Mouse (Mus musculus) MEL (cell line): Measurements from ENCODE around the gene Bet1l. TPM values are rescaled to one million over a fixed set of nuclear protein-coding genes. Genes with fewer than 3 reads are reported as not detected.

Source experiments
- DNase-seq: peaks from one replicate; pipeline ENCODE4 v3.0.0; 2011; ENCODE audit warnings: low read depth, low spot score
- H3K27ac ChIP-seq: 2 replicates; pipeline ENCODE4 v1.5.1; 2012; ENCODE audit warnings: low read depth, mild to moderate bottlenecking, control low read depth, low read length, moderate library complexity; ENCODE audit not compliant: control insufficient read depth
- H3K27me3 ChIP-seq, 2 experiments: fragments of 150-350 bp in 1 of 2; sonication (generic) in 1 of 2; 2 replicates each; pipeline ENCODE4 v1.6.1; 2012; ENCODE audit warnings: low read length in 2 of 2, mild to moderate bottlenecking in 2 of 2, improper control_type of control experiment in 1 of 2, moderate library complexity in 1 of 2; ENCODE audit not compliant: insufficient read depth in 2 of 2, control insufficient read depth in 1 of 2
- H3K36me3 ChIP-seq, 2 experiments: 2 replicates each; pipeline ENCODE4 v1.6.1; 2012 to 2014; ENCODE audit warnings: low read length in 2 of 2, improper control_type of control experiment in 1 of 2, inconsistent platforms in 1 of 2, mild to moderate bottlenecking in 1 of 2; ENCODE audit not compliant: insufficient read depth in 2 of 2, control insufficient read depth in 1 of 2
- H3K4me1 ChIP-seq, 2 experiments: fragments of 150-350 bp in 1 of 2; sonication (generic) in 1 of 2; 2 replicates each; pipeline ENCODE4 v1.6.1; 2012; ENCODE audit warnings: low read length in 2 of 2, improper control_type of control experiment in 1 of 2, mild to moderate bottlenecking in 1 of 2; ENCODE audit not compliant: insufficient read depth in 2 of 2, control insufficient read depth in 1 of 2
- H3K4me3 ChIP-seq, 2 experiments: fragments of 150-350 bp in 1 of 2; sonication (generic) in 1 of 2; 2 replicates each; pipeline ENCODE4 v1.5.1; 2012; ENCODE audit warnings: low read depth in 2 of 2, low read length in 2 of 2, mild to moderate bottlenecking in 2 of 2, moderate library complexity in 2 of 2, control low read depth in 1 of 2, improper control_type of control experiment in 1 of 2; ENCODE audit not compliant: control insufficient read depth in 1 of 2, insufficient read depth in 1 of 2
- H3K79me2 ChIP-seq: 2 replicates; pipeline ENCODE4 v1.6.1; 2012; ENCODE audit warnings: mild to moderate bottlenecking, low read length, moderate library complexity; ENCODE audit not compliant: control insufficient read depth, poor library complexity, insufficient read depth
- H3K9ac ChIP-seq: 2 replicates; pipeline ENCODE4 v1.6.1; 2012; ENCODE audit warnings: low read depth, mild to moderate bottlenecking, control low read depth, low read length, moderate library complexity; ENCODE audit not compliant: control insufficient read depth, poor library complexity, severe bottlenecking
- H3K9me3 ChIP-seq: fragments of 150-350 bp; sonication (generic); replicated peaks from 2 replicates; pipeline ENCODE4 v1.6.1; 2012; ENCODE audit warnings: mild to moderate bottlenecking, low read length, improper control_type of control experiment, moderate library complexity; ENCODE audit not compliant: insufficient read depth
- BHLHE40 ChIP-seq: IDR thresholded peaks from 2 replicates; pipeline ENCODE4 v1.6.1; 2012; ENCODE audit warnings: low read depth, mild to moderate bottlenecking, inconsistent platforms, low read length, improper control_type of control experiment, borderline replicate concordance
- CTCF ChIP-seq, 3 experiments: IDR thresholded peaks in 2 of 3; conservative IDR thresholded peaks in 1 of 3; 2 replicates each; pipeline ENCODE4 v1.5.1; 2011 to 2012; ENCODE audit warnings: low read length in 3 of 3, low read depth in 2 of 3, mild to moderate bottlenecking in 2 of 3, improper control_type of control experiment in 1 of 3, inconsistent platforms in 1 of 3, mixed read lengths in 1 of 3, moderate library complexity in 1 of 3; ENCODE audit not compliant: control insufficient read depth in 1 of 3, insufficient read depth in 1 of 3, poor library complexity in 1 of 3, severe bottlenecking in 1 of 3
- ELF1 ChIP-seq: IDR thresholded peaks from 2 replicates; pipeline ENCODE4 v1.6.1; 2014; ENCODE audit warnings: low read depth, mild to moderate bottlenecking, inconsistent platforms, low read length, improper control_type of control experiment, moderate library complexity
- ETS1 ChIP-seq: IDR thresholded peaks from 2 replicates; pipeline ENCODE4 v1.6.1; 2012; ENCODE audit warnings: low read depth, mild to moderate bottlenecking, inconsistent platforms, low read length, improper control_type of control experiment, moderate library complexity
- JUND ChIP-seq: IDR thresholded peaks from 2 replicates; pipeline ENCODE4 v1.6.1; 2011; ENCODE audit warnings: low read depth, mild to moderate bottlenecking, improper control_type of control experiment, low read length
- KAT2A ChIP-seq: conservative IDR thresholded peaks from 2 replicates; pipeline ENCODE4 v1.6.1; 2012; ENCODE audit warnings: low read depth, low read length, improper control_type of control experiment, inconsistent platforms
- MAFK ChIP-seq: IDR thresholded peaks from 2 replicates; pipeline ENCODE4 v1.6.1; 2011; ENCODE audit warnings: low read depth, mild to moderate bottlenecking, low read length, improper control_type of control experiment, borderline replicate concordance
- MYB ChIP-seq: IDR thresholded peaks from 2 replicates; pipeline ENCODE4 v1.6.1; 2011; ENCODE audit warnings: mild to moderate bottlenecking, low read depth, low read length, improper control_type of control experiment
- MYC ChIP-seq: IDR thresholded peaks from 2 replicates; pipeline ENCODE4 v1.6.1; 2011; ENCODE audit warnings: low read depth, mild to moderate bottlenecking, low read length, improper control_type of control experiment, moderate library complexity
- RCOR1 ChIP-seq: IDR thresholded peaks from 2 replicates; pipeline ENCODE4 v1.6.1; 2012; ENCODE audit warnings: low read depth, mild to moderate bottlenecking, inconsistent platforms, low read length, improper control_type of control experiment
- SIN3A ChIP-seq: IDR thresholded peaks from 2 replicates; pipeline ENCODE4 v1.6.1; 2012; ENCODE audit warnings: low read length, improper control_type of control experiment, inconsistent platforms
- USF1 ChIP-seq: IDR thresholded peaks from 2 replicates; pipeline ENCODE4 v1.6.1; 2014; ENCODE audit warnings: low read depth, mild to moderate bottlenecking, inconsistent platforms, low read length, improper control_type of control experiment, moderate library complexity
- ZC3H11A ChIP-seq: IDR thresholded peaks from 2 replicates; pipeline ENCODE4 v1.6.1; 2012; ENCODE audit warnings: low read depth, mild to moderate bottlenecking, inconsistent platforms, low read length, improper control_type of control experiment
- ZKSCAN1 ChIP-seq: IDR thresholded peaks from 2 replicates; pipeline ENCODE4 v1.6.1; 2012; ENCODE audit warnings: low read depth, mild to moderate bottlenecking, inconsistent platforms, low read length, improper control_type of control experiment, moderate library complexity
- ZNF384 ChIP-seq: IDR thresholded peaks from 2 replicates; pipeline ENCODE4 v1.6.1; 2012; ENCODE audit warnings: low read depth, mild to moderate bottlenecking, inconsistent platforms, low read length, improper control_type of control experiment
- polyA plus RNA-seq, 2 experiments: library from polyadenylated mRNA; stranded (reverse) in 1 of 2; unstranded in 1 of 2; fragments of >175 nt in 1 of 2; fragments of >200 nt in 1 of 2; gene quantifications; 2 replicates each; pipeline versions ENCODE4 v1.2.1 to v1.2.4; 2012; ENCODE audit warnings: low replicate concordance in 2 of 2, low read depth in 1 of 2; ENCODE audit not compliant: insufficient read length in 2 of 2, insufficient read depth in 1 of 2, missing spikeins in 1 of 2
- total RNA-seq: library from RNA; depleted of rRNA; stranded (reverse); fragments of 300-350 nt; gene quantifications from 2 replicates; pipeline ENCODE4 v1.2.3, GENCODE M21; 2012

The Bet1l gene
- total and polyA plus RNA-seq, 3 experiments, result 16.0 to 26.2 TPM; not detected in 1

GRCm38 (mm10) chr7:140853386-140853785, 4.0 kb downstream of the Bet1l start:
- no peak for DNase-seq
- peaks cover 0 to 4% of the 10 kb centered on the region in 2 experiments; a peak in 2 of 4 replicates for H3K36me3 ChIP-seq
- no peak overlapping the region for H3K27ac ChIP-seq
- H3K4me3 ChIP-seq, result no peak overlapping the region
- H3K79me2 ChIP-seq, result peaks cover 28% of the 10 kb centered on the region
- H3K9ac ChIP-seq, result no peak overlapping the region
- no peaks in the 10 kb centered on the region for H3K27me3 ChIP-seq
- no peaks in the 10 kb centered on the region for H3K9me3 ChIP-seq
- H3K4me1 ChIP-seq, result peaks cover 2 to 14% of the 10 kb centered on the region in 2 experiments; a peak in 3 of 4 replicates
- TF ChIP-seq ETS1, result no peak
- no peak for TF ChIP-seq BHLHE40
- TF ChIP-seq ZKSCAN1, result no peak
- no peak for TF ChIP-seq JUND
- no peak for TF ChIP-seq MYC
- no peak for TF ChIP-seq MYB
- TF ChIP-seq ZNF384, result no peak
- TF ChIP-seq ZC3H11A, result no peak
- no peak for TF ChIP-seq RCOR1
- no peak for TF ChIP-seq KAT2A

GRCm38 (mm10) chr7:140851916-140852315, 5.5 kb downstream of the Bet1l start:
- H3K27ac ChIP-seq, result no peak overlapping the region
- no peaks in the 10 kb centered on the region for H3K27me3 ChIP-seq
- no peaks in the 10 kb centered on the region for H3K36me3 ChIP-seq
- H3K79me2 ChIP-seq, result peaks cover 18% of the 10 kb centered on the region
- no peak overlapping the region for H3K9ac ChIP-seq
- H3K9me3 ChIP-seq, result no peaks in the 10 kb centered on the region
- TF ChIP-seq JUND (no peak), MAFK (no peak), KAT2A (no peak), CTCF (IDR thresholded peaks at IDR 0.05 in 2 of 3, conservative IDR thresholded peaks at IDR 0.05 in 1 of 3; ENCODE audit: control insufficient read depth in 1 of 3, insufficient read depth in 1 of 3, low read depth in 2 of 3, low read length in 3 of 3, poor library complexity in 1 of 3, severe bottlenecking in 1 of 3) (no peak), ZC3H11A (no peak), MYC (no peak)
- TF ChIP-seq, all 39 proteins: peak for 0
- Histone ChIP-seq H3K4me3 (no peak overlapping the region), H3K4me1 (peaks cover 0 to 8% of the 10 kb centered on the region in 2 experiments; a peak in 2 of 4 replicates)
- no peak for DNase-seq

GRCm38 (mm10) chr7:140848591-140848990, 8.8 kb downstream of the Bet1l start:
- Histone ChIP-seq H3K9ac (no peak overlapping the region), H3K27me3 (no peaks in the 10 kb centered on the region), H3K4me3 (no peak overlapping the region), H3K79me2 (no peaks in the 10 kb centered on the region), H3K36me3 (no peaks in the 10 kb centered on the region), H3K27ac (no peak overlapping the region), H3K9me3 (no peaks in the 10 kb centered on the region), H3K4me1 (no peaks in the 10 kb centered on the region)
- TF ChIP-seq SIN3A (no peak), USF1 (no peak), JUND (no peak), ELF1 (no peak)
- no peak for DNase-seq
